Mouse (Mus musculus): ENCODE data around the gene Magee2. TPM values are rescaled to one million over a fixed set of nuclear protein-coding genes. Genes with fewer than 3 reads are reported as not detected.
A peak's percentile ranks its signal among the peaks of the same experiment; 100 is the strongest.
"Not testable (repeated sequence)": the region's sequence is repeated elsewhere in the genome, so short reads cannot be mapped to it uniquely, and the experiment has no call there.

Gene Magee2
- polyA plus RNA-seq (2014; fragmentation: Nextera tagmentation; extraction: Ambion mirVana): 6.1 and 8.0 TPM in 2 replicates

- ATAC-seq (ENCODE audit: insufficient number of reproducible peaks, low FRiP score, low TSS enrichment, low read depth): peak; percentile 75
- H3K36me3 ChIP-seq (ENCODE audit: control insufficient read depth, insufficient read depth, low read length): no peaks in the 10 kb centered on the region
- no peak within 1 kb of the TSS for H3K27ac ChIP-seq (replicated peaks; ENCODE audit: low read depth, low read length)
- H3K4me2 ChIP-seq (ENCODE audit: low read depth, severe bottlenecking): peak within 1 kb of the TSS; percentile 44
- H3K4me1 ChIP-seq (ENCODE audit: control insufficient read depth, insufficient read depth, low read length): no peaks in the 10 kb centered on the region
- peak within 1 kb of the TSS; percentile 61 for H3K9ac ChIP-seq (ENCODE audit: low read length)
- WGBS: 19% methylated on average over 37 of the region's 37 CpGs
- peak; percentile 59 for DNase-seq (ENCODE audit: low spot score)
- peaks cover 21% of the 10 kb centered on the region for H3K27me3 ChIP-seq (ENCODE audit: control insufficient read depth, insufficient read depth, low read length)
- no peaks in the 10 kb centered on the region for H3K9me3 ChIP-seq (ENCODE audit: control insufficient read depth, low read length)
- H3K4me3 ChIP-seq (ENCODE audit: low read depth, low read length): peak within 1 kb of the TSS; percentile 36
These were observed at the start of gene Magee2 for GRCm38 (mm10) chrX:104856751-104857341. TSS of gene Magee2 (minus strand) at chrX:104857267.

- DNase-seq (ENCODE audit: low spot score): no peak
- WGBS: 38% methylated on average over 9 of the region's 9 CpGs
- H3K4me2 ChIP-seq (ENCODE audit: low read depth, severe bottlenecking): no peak overlapping the region
- H3K4me3 ChIP-seq (ENCODE audit: low read depth, low read length): no peak overlapping the region
- no peaks in the 10 kb centered on the region for H3K9me3 ChIP-seq (ENCODE audit: control insufficient read depth, low read length)
- no peak overlapping the region for H3K9ac ChIP-seq (ENCODE audit: low read length)
- H3K27ac ChIP-seq (replicated peaks; ENCODE audit: low read depth, low read length): no peak overlapping the region
- no peaks in the 10 kb centered on the region for H3K4me1 ChIP-seq (ENCODE audit: control insufficient read depth, insufficient read depth, low read length)
- no peak for ATAC-seq (ENCODE audit: insufficient number of reproducible peaks, low FRiP score, low TSS enrichment, low read depth)
- no peaks in the 10 kb centered on the region for H3K36me3 ChIP-seq (ENCODE audit: control insufficient read depth, insufficient read depth, low read length)
- H3K27me3 ChIP-seq (ENCODE audit: control insufficient read depth, insufficient read depth, low read length): peaks cover 21% of the 10 kb centered on the region
These were observed 3.5 kb downstream of the Magee2 start for GRCm38 (mm10) chrX:104853610-104854009.

- not testable (repeated sequence) for H3K9me3 ChIP-seq (ENCODE audit: control insufficient read depth, low read length); H3K27me3 ChIP-seq (ENCODE audit: control insufficient read depth, insufficient read depth, low read length); H3K27ac ChIP-seq (replicated peaks; ENCODE audit: low read depth, low read length); H3K4me3 ChIP-seq (ENCODE audit: low read depth, low read length); H3K36me3 ChIP-seq (ENCODE audit: control insufficient read depth, insufficient read depth, low read length); DNase-seq (ENCODE audit: low spot score); ATAC-seq (ENCODE audit: insufficient number of reproducible peaks, low FRiP score, low TSS enrichment, low read depth); H3K9ac ChIP-seq (ENCODE audit: low read length); H3K4me1 ChIP-seq (ENCODE audit: control insufficient read depth, insufficient read depth, low read length); H3K4me2 ChIP-seq (ENCODE audit: low read depth, severe bottlenecking)
- 64% methylated on average over 3 of the region's 5 CpGs for WGBS
These were observed 39.5 kb downstream of the Magee2 start for GRCm38 (mm10) chrX:104817583-104817982.

GRCm38 (mm10) chrX:104816987-104817386, 40.1 kb downstream of the Magee2 start:
- not testable (repeated sequence) for H3K27ac ChIP-seq (replicated peaks; ENCODE audit: low read depth, low read length); H3K4me3 ChIP-seq (ENCODE audit: low read depth, low read length); H3K36me3 ChIP-seq (ENCODE audit: control insufficient read depth, insufficient read depth, low read length); H3K4me2 ChIP-seq (ENCODE audit: low read depth, severe bottlenecking); DNase-seq (ENCODE audit: low spot score); H3K4me1 ChIP-seq (ENCODE audit: control insufficient read depth, insufficient read depth, low read length); ATAC-seq (ENCODE audit: insufficient number of reproducible peaks, low FRiP score, low TSS enrichment, low read depth); H3K27me3 ChIP-seq (ENCODE audit: control insufficient read depth, insufficient read depth, low read length); H3K9me3 ChIP-seq (ENCODE audit: control insufficient read depth, low read length); H3K9ac ChIP-seq (ENCODE audit: low read length)
- 80% methylated on average over 1 of the region's 3 CpGs for WGBS

DNA sequence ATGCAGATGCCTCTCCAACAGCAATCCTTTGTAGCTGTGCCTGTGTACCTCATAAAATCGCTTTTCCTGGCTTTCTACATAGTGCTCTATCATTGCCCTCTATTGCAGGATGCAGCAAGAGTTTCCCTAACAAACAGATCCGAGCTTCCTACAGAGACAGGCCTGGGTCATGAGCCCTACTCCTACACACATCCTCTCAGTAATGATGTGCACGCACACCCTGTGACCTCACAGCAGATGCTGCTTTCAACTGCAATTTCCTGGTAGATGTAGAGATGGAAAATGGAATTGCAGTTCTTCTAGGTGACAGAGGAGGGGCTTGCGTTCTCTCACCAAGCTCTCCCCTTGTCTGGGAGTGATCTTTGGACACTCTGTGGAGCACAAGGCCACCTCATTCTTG, 43.4 kb downstream of the Magee2 start:
- not testable (repeated sequence) for H3K9me3 ChIP-seq (ENCODE audit: control insufficient read depth, low read length); DNase-seq (ENCODE audit: low spot score); H3K9ac ChIP-seq (ENCODE audit: low read length); H3K4me2 ChIP-seq (ENCODE audit: low read depth, severe bottlenecking); ATAC-seq (ENCODE audit: insufficient number of reproducible peaks, low FRiP score, low TSS enrichment, low read depth); H3K4me3 ChIP-seq (ENCODE audit: low read depth, low read length); H3K36me3 ChIP-seq (ENCODE audit: control insufficient read depth, insufficient read depth, low read length); H3K27me3 ChIP-seq (ENCODE audit: control insufficient read depth, insufficient read depth, low read length); H3K4me1 ChIP-seq (ENCODE audit: control insufficient read depth, insufficient read depth, low read length); H3K27ac ChIP-seq (replicated peaks; ENCODE audit: low read depth, low read length)
- WGBS: 57% methylated on average over 3 of the region's 4 CpGs

Other genes with a start within 250 kb of the Magee2 start
- 16.8 and 21.3 TPM in 2 replicates for gene Zdhhc15, start 186.2 kb downstream of the Magee2 start, polyA plus RNA-seq (2014; fragmentation: Nextera tagmentation; extraction: Ambion mirVana)
- 81.3 and 83.9 TPM in 2 replicates for gene Pbdc1, start 222.5 kb upstream of the Magee2 start, polyA plus RNA-seq (2014; fragmentation: Nextera tagmentation; extraction: Ambion mirVana)

Data from limb, embryonic 11.5 days (tissue).